Mouse (Mus musculus) myocyte (in vitro differentiated cells): Measurements from ENCODE around the gene Dph1.

ENCODE experiments used
- CEBPB ChIP-seq: IDR thresholded peaks from 2 replicates; pipeline ENCODE4 v1.6.1; 2011; ENCODE audit warnings: mild to moderate bottlenecking, moderate library complexity; ENCODE audit not compliant: poor library complexity, insufficient read depth, severe bottlenecking
- MAX ChIP-seq: IDR thresholded peaks from one replicate; pipeline ENCODE4 v1.6.1; 2011; ENCODE audit warnings: low read depth, mild to moderate bottlenecking, control low read depth
- MYOG ChIP-seq, 3 experiments: IDR thresholded peaks; one replicate each; pipeline ENCODE4 v1.6.1; 2011; ENCODE audit warnings: control low read depth in 2 of 3, low read depth in 2 of 3, mild to moderate bottlenecking in 2 of 3; ENCODE audit not compliant: insufficient read length in 2 of 3, control insufficient read depth in 1 of 3, insufficient read depth in 1 of 3
- POLR2A ChIP-seq: IDR thresholded peaks from one replicate; pipeline ENCODE4 v1.6.1; 2011; ENCODE audit warnings: low read depth, mild to moderate bottlenecking, control low read depth, moderate library complexity; ENCODE audit not compliant: insufficient read length
- POLR2AphosphoS2 ChIP-seq: IDR thresholded peaks from one replicate; pipeline ENCODE4 v1.6.1; 2011; ENCODE audit warnings: low read depth, control low read depth; ENCODE audit not compliant: insufficient read length
- REST ChIP-seq: IDR thresholded peaks from one replicate; pipeline ENCODE4 v1.6.1; 2011; ENCODE audit warnings: mild to moderate bottlenecking, control low read depth, moderate library complexity; ENCODE audit not compliant: insufficient read depth, insufficient read length
- SRF ChIP-seq: IDR thresholded peaks from one replicate; pipeline ENCODE4 v1.6.1; 2011; ENCODE audit warnings: low read depth; ENCODE audit not compliant: control insufficient read depth, insufficient read length
- TCF12 ChIP-seq: IDR thresholded peaks from one replicate; pipeline ENCODE4 v1.6.1; 2011; ENCODE audit warnings: mild to moderate bottlenecking, control low read depth; ENCODE audit not compliant: poor library complexity, insufficient read depth, severe bottlenecking
- TCF3 ChIP-seq: IDR thresholded peaks from one replicate; pipeline ENCODE4 v1.6.1; 2011; ENCODE audit warnings: low read depth, control low read depth; ENCODE audit not compliant: insufficient read length

- TF ChIP-seq POLR2A (no peak), TCF3 (no peak), REST (no peak), MAX (no peak), CEBPB (no peak), TCF12 (no peak), POLR2AphosphoS2 (no peak), MYOG (IDR thresholded peaks at IDR 0.05; ENCODE audit: control insufficient read depth in 1 of 3, insufficient read depth in 1 of 3, insufficient read length in 2 of 3, low read depth in 2 of 3) (no peak), SRF (no peak)
Measured at GRCm38 (mm10) chr11:75234745-75235144, 43.7 kb upstream of the Dph1 start.
